Mouse (Mus musculus) neural tube, embryonic 11.5 days (tissue): ENCODE data around the gene Adamts10. TPM values are rescaled to one million over a fixed set of nuclear protein-coding genes. Genes with fewer than 3 reads are reported as not detected.

Source experiments
- ATAC-seq: fragments of 200-750 bp; cut with Nextera tagmentation; 2 replicates; pipeline ENCODE4 v1.8.0; 2017; ENCODE audit warnings: moderate number of reproducible peaks, mild to moderate bottlenecking, moderate TSS enrichment, moderate library complexity; ENCODE audit not compliant: insufficient read depth, low FRiP score, low TSS enrichment
- DNase-seq: peaks from one replicate; pipeline ENCODE4 v3.0.0-alpha.2; 2015; ENCODE audit warnings: low spot score
- H3K27ac ChIP-seq: fragments of 300-500 bp; sonication (generic); 2 replicates; pipeline ENCODE4 v1.5.1; 2014; ENCODE audit warnings: low read depth, mild to moderate bottlenecking, low read length
- H3K27me3 ChIP-seq: fragments of 300-500 bp; sonication (generic); 2 replicates; pipeline ENCODE4 v1.6.1; 2014; ENCODE audit warnings: mild to moderate bottlenecking, low read length, mixed read lengths; ENCODE audit not compliant: control insufficient read depth, insufficient read depth
- H3K36me3 ChIP-seq: fragments of 300-500 bp; sonication (generic); 2 replicates; pipeline ENCODE4 v1.6.1; 2014; ENCODE audit warnings: mild to moderate bottlenecking, low read length, moderate library complexity, mixed read lengths; ENCODE audit not compliant: control insufficient read depth, insufficient read depth
- H3K4me1 ChIP-seq: fragments of 300-500 bp; sonication (generic); 2 replicates; pipeline ENCODE4 v1.6.1; 2014; ENCODE audit warnings: low read length, mixed read lengths; ENCODE audit not compliant: control insufficient read depth, insufficient read depth
- H3K4me2 ChIP-seq: fragments of 300-500 bp; sonication (generic); 2 replicates; pipeline ENCODE4 v1.6.1; 2014; ENCODE audit warnings: low read depth, mild to moderate bottlenecking, moderate library complexity
- H3K4me3 ChIP-seq: fragments of 300-500 bp; sonication (generic); 2 replicates; pipeline ENCODE4 v1.5.1; 2014; ENCODE audit warnings: low read depth, low read length
- H3K9ac ChIP-seq: fragments of 300-500 bp; sonication (generic); 2 replicates; pipeline ENCODE4 v1.6.1; 2014; ENCODE audit warnings: mild to moderate bottlenecking, low read length
- H3K9me3 ChIP-seq: fragments of 300-500 bp; sonication (generic); 2 replicates; pipeline ENCODE4 v1.6.1; 2016; ENCODE audit warnings: low read length; ENCODE audit not compliant: control insufficient read depth
- WGBS: fragments of 180-500 bp; shearing (Covaris S2); extraction: QIAGEN DNeasy Blood & Tissue Kit; methylation state at CpG from one replicate; pipeline ENCODE4 v1.1.7; 2014; 5-methylcytosine and 5-hydroxymethylcytosine counted together
- polyA plus RNA-seq: library from polyadenylated mRNA; unstranded; fragments of >200 nt; fragmentation: Nextera tagmentation; extraction: Ambion mirVana; gene quantifications from 2 replicates; pipeline ENCODE4 v1.2.1, GENCODE M21; 2014

Gene Adamts10
- polyA plus RNA-seq, 1 experiment from 2014 or later: 37.0 TPM

DNA sequence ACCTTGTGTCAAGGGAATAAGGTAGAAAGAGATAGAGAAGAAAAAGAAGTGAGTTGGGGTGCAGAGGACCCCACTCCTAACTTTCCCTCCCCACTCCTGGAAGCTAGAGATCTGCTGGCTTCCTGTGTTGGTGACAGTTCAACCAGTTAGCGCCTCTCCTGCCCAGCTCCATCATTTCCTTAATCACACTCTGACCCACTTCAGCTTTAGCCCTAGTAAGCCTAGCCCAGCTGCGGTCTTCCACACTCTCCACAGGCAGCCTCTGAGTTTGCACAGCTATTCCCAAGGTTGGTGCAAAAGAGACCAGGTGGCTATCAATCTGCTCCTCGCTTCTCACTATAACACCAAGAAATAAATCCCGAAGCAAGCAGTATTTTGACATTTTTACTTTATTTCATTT, 15.9 kb downstream of the Adamts10 start:
- Histone ChIP-seq H3K9me3 (no peaks in the 10 kb centered on the region), H3K4me1 (no peaks in the 10 kb centered on the region), H3K4me2 (no peak overlapping the region), H3K27ac (no peak overlapping the region), H3K9ac (no peak overlapping the region), H3K27me3 (no peaks in the 10 kb centered on the region), H3K4me3 (no peak overlapping the region), H3K36me3 (peaks cover 6% of the 10 kb centered on the region)
- 90% methylated on average over 4 of the region's 4 CpGs for WGBS
- DNase-seq (no peak), ATAC-seq (no peak)

DNA sequence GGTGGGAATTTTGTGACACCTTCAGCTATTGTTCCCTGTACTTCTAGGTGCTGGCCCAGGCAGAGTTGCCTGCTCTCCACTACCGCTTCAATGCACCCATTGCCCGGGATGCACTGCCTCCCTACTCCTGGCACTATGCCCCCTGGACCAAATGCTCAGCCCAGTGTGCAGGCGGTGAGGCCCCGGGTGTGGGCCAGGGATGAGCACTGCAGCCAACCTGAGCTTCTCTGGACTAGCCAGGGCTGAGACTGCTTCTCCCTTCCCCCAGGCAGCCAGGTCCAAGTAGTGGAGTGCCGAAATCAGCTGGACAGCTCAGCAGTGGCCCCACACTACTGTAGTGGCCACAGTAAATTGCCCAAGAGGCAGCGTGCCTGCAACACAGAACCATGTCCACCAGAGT, 25.2 kb downstream of the Adamts10 start:
- Histone ChIP-seq H3K27ac (no peak overlapping the region), H3K27me3 (no peaks in the 10 kb centered on the region), H3K9ac (no peak overlapping the region), H3K36me3 (no peaks in the 10 kb centered on the region), H3K4me2 (no peak overlapping the region), H3K4me3 (no peak overlapping the region), H3K4me1 (no peaks in the 10 kb centered on the region), H3K9me3 (no peaks in the 10 kb centered on the region)
- DNase-seq (no peak), ATAC-seq (no peak)
- 81% methylated on average over 6 of the region's 6 CpGs for WGBS

DNA sequence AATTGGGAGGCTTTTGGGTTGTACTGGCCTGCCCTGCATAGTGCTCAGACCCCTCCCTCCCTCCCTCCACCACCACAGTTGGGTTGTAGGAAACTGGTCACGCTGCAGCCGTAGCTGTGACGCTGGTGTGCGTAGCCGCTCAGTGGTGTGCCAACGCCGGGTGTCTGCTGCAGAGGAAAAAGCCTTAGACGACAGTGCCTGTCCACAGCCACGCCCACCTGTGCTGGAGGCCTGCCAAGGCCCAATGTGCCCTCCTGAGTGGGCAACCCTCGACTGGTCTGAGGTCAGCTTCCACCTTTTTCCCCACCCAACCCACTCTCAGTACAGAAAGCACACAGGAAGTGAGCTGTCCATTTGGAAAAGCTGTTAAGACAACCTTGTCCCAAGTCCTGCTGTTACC, 26.4 kb downstream of the Adamts10 start:
- Histone ChIP-seq H3K4me2 (no peak overlapping the region), H3K27me3 (no peaks in the 10 kb centered on the region), H3K9ac (no peak overlapping the region), H3K9me3 (no peaks in the 10 kb centered on the region), H3K27ac (no peak overlapping the region), H3K36me3 (no peaks in the 10 kb centered on the region), H3K4me1 (no peaks in the 10 kb centered on the region), H3K4me3 (no peak overlapping the region)
- ATAC-seq: no peak
- 93% methylated on average over 10 of the region's 10 CpGs for WGBS
- DNase-seq: no peak

DNA sequence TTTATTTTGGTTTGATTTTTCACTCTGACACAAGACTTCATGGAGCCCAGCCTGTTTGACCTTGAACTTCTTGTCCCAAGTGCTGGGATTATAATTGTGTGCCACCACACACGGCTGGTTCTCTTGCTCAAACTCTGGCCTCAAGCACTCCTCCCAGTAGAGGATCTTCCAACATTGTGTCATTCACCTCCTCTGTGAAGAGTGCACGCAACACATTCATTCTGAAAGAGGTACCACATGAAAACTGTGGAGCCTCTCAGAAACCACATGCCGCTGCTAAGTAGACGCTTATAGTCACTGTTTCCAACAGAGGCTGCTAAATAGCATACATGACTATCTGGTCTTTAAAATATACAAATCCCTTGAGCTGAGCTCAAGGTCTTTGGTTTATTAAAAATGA, 28.1 kb downstream of the Adamts10 start:
- no peak for DNase-seq
- H3K4me3 ChIP-seq: no peak overlapping the region
- H3K4me1 ChIP-seq: no peaks in the 10 kb centered on the region
- no peaks in the 10 kb centered on the region for H3K9me3 ChIP-seq
- no peak overlapping the region for H3K9ac ChIP-seq
- no peaks in the 10 kb centered on the region for H3K27me3 ChIP-seq
- 92% methylated on average over 4 of the region's 4 CpGs for WGBS
- ATAC-seq: no peak
- no peak overlapping the region for H3K4me2 ChIP-seq
- no peak overlapping the region for H3K27ac ChIP-seq
- no peaks in the 10 kb centered on the region for H3K36me3 ChIP-seq

DNA sequence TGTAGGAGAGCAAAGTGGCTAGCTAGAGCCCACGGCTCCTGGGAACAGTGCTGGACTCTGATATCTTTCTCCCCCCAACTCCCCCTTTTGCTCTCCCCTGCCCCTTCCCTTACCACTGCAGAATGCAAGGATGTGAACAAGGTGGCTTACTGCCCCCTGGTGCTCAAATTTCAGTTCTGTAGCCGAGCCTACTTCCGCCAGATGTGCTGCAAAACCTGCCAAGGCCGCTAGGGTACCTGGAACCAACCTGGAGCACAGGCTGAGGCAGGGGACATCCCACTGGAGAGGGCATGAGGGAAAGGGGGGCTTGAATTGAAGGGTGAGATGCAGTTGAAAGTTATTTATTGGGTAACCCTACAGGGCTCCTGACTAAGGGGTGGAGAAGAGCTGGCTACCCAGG, 29.0 kb downstream of the Adamts10 start:
- no peaks in the 10 kb centered on the region for H3K9me3 ChIP-seq
- H3K27me3 ChIP-seq: no peaks in the 10 kb centered on the region
- no peak for ATAC-seq
- no peak overlapping the region for H3K9ac ChIP-seq
- no peak overlapping the region for H3K4me3 ChIP-seq
- 40% methylated on average over 4 of the region's 4 CpGs for WGBS
- no peak overlapping the region for H3K27ac ChIP-seq
- DNase-seq: peak; percentile 62
- no peak overlapping the region for H3K4me2 ChIP-seq
- H3K4me1 ChIP-seq: no peaks in the 10 kb centered on the region
- H3K36me3 ChIP-seq: no peaks in the 10 kb centered on the region

DNA sequence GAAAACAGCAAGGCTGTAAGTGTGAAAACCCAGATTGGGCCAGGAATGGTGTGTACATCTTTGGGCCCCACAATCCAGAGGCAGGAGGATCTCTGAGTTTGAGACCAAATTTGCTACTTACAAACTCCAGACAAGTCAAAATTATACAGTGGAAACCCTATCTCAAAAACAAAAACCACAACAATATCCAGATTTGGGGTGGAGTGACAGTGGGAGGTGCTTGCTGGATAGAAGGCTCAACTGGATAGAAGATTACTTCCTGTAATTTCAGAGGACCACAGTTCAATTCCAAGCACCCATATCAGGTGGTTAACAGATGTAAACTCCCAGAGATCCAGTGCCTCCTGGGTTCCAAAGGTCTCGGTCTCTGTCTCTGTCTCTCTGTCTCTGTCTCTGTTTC, 30.5 kb downstream of the Adamts10 start:
- DNase-seq: no peak
- Histone ChIP-seq H3K27me3 (no peaks in the 10 kb centered on the region), H3K9me3 (no peaks in the 10 kb centered on the region), H3K4me1 (no peaks in the 10 kb centered on the region), H3K27ac (no peak overlapping the region), H3K36me3 (no peaks in the 10 kb centered on the region), H3K9ac (no peak overlapping the region), H3K4me3 (no peak overlapping the region), H3K4me2 (no peak overlapping the region)
- ATAC-seq: no peak
- 89% methylated on average over 1 of the region's 1 CpGs for WGBS

DNA sequence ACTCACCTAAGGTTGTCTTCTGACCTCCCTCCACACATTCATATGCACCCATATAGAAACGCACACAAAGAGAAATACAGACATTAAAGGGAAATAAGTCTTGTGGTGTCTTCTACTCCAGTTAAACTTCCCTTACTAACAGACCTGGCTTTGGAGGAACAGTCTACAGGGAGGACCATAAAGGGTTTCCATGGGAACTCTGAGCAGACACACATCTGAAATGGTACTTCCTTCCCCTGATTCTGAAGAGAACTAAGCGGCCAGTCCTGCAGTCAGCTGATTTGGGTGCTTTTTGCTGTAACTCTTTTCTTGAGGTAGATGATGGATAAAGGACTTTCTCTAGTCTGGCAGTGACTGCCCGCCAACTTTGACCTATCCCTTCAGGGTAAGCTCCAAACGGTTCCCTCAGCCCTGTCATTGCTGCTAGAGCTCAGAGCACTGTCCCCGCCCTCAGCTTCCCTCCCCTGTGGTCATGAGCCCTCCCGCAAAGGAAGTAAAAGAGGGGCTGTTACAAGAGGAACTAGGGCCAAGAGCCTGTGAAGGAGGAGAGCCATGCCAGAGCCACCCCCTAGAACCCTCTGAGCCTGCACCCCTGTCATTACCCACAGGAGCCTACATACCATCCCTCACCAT, 31.3 kb downstream of the Adamts10 start, which contains the start of gene Myo1f:
TSS of gene Myo1f (plus strand) at position 485 of the 633 bp plus-strand sequence.
- no peak for DNase-seq
- no peaks in the 10 kb centered on the region for H3K36me3 ChIP-seq
- WGBS: 51% methylated on average over 6 of the region's 6 CpGs
- no peak within 1 kb of the TSS for H3K4me3 ChIP-seq
- H3K9ac ChIP-seq: no peak within 1 kb of the TSS
- no peak for ATAC-seq
- no peaks in the 10 kb centered on the region for H3K27me3 ChIP-seq
- H3K4me2 ChIP-seq: no peak within 1 kb of the TSS
- H3K4me1 ChIP-seq: no peaks in the 10 kb centered on the region
- no peaks in the 10 kb centered on the region for H3K9me3 ChIP-seq
- no peak within 1 kb of the TSS for H3K27ac ChIP-seq

DNA sequence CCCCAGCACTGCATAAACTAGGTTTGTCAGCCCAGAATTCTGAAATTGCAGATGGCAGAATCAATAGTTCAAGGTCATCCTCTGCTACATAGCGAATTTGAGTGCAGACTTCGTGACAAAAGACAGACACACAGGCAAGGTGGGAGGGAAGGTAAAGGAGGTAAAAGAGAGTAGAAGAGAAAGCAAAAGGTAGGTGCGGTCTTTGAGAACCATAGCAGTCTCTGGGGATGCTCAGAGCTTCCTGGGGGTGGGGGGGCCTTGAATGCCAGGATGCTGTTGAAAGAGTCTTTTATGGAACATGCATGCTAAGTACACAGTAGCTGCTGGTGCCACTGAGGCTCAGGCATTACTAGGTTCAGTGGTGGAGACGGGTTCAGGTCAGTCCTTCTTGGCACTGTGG, 33.9 kb downstream of the Adamts10 start:
- H3K9me3 ChIP-seq: no peaks in the 10 kb centered on the region
- no peak overlapping the region for H3K9ac ChIP-seq
- H3K27me3 ChIP-seq: no peaks in the 10 kb centered on the region
- WGBS: 77% methylated on average over 4 of the region's 4 CpGs
- no peaks in the 10 kb centered on the region for H3K4me1 ChIP-seq
- H3K27ac ChIP-seq: no peak overlapping the region
- no peak overlapping the region for H3K4me2 ChIP-seq
- ATAC-seq: no peak
- no peak for DNase-seq
- H3K4me3 ChIP-seq: no peak overlapping the region
- H3K36me3 ChIP-seq: no peaks in the 10 kb centered on the region

DNA sequence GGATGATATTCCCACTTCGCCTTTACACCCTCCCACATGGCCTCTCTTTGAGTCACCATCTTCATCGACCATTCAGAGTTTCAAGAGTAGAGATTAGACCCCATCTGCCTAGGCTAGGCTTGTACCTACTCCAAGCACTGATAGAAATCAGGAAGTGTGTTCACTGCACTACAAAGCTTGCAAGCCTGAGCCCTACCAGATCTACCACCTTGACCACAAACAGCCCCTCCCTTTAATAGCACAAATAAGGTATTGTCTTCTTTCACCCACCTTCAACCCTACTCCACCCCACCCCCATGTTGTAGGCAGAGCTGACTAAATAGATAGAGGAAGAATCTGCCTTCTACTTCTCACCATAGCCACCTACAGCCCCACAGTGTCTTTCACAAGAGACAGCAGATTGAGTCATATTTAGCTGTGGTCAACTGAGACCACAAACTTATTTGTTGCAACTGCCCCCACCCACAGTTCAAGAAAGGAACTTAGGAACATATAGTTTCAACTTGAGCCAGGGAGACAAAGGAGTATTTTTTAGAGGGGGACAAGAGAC, 39.6 kb downstream of the Adamts10 start:
- no peaks in the 10 kb centered on the region for H3K27me3 ChIP-seq
- ATAC-seq: no peak

More for the DNA sequence above, 39.6 kb downstream of the Adamts10 start:
- WGBS: 72% methylated on average over 2 of the region's 2 CpGs
- no peaks in the 10 kb centered on the region for H3K9me3 ChIP-seq
- no peak for DNase-seq
- no peak overlapping the region for H3K9ac ChIP-seq
- H3K4me2 ChIP-seq: no peak overlapping the region
- H3K4me3 ChIP-seq: no peak overlapping the region
- no peaks in the 10 kb centered on the region for H3K36me3 ChIP-seq
- no peak overlapping the region for H3K27ac ChIP-seq
- no peaks in the 10 kb centered on the region for H3K4me1 ChIP-seq
